Mouse (Mus musculus) CD4-positive naive resting alpha-beta T cell, adult 57 days (primary cell): ENCODE results near the gene Git1. TPM values are rescaled to one million over a fixed set of nuclear protein-coding genes. Genes with fewer than 3 reads are reported as not detected.

ENCODE experiments used
- total RNA-seq: library from RNA; stranded (reverse); gene quantifications from one replicate; pipeline ENCODE4 v1.2.4, GENCODE M21; 2023

Gene Git1
- 47.8 TPM for total RNA-seq

DNA sequence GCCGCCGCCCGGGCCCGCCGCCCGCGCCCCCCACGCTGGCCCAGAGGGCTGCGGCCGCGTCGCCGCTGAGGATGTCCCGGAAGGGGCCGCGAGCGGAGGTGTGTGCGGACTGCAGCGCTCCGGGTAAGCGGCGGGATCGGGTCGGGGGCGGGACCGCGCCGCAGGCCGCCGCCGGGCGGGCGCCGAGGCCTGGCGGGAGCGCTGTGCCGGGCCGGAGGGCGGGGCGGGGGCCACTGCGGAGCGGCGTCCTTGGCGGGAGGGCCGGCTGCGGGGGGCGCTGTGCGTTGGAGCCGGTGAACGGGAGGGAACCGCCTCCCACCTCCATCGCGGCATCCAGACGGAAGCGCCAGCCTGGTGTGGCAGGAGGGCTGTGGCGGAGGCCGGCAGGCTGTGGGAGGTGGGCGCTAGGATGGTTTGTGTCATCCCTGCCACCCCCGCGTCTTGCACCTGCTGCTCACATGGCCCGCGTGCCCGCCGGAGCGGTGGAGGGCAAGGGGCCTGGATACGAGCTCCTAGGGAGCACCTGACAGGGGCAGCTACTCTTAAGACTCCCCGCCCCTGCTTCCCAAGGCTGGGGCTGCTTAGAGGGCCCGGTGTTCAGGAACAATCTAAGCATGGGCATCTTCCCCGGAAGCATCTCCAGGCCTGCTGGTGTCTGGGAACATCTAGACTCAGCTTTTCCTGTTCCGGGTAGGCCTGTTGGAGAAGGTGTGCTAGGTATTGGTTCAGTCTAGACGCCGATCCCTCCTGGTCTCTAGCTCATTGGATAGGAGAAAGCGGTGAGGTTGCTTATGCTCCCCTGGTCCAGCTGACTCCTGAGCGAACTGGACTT lies at the start of gene Git1:
Gene Git1 (plus strand): TSS at position 51 of the 832 bp plus-strand sequence.

GRCm38 (mm10) chr11:77462283-77463100 lies 30.9 kb upstream of the Git1 start, which contains the start of gene Coro6:
Gene Coro6, plus strand, starts transcription at chr11:77462411.

DNA sequence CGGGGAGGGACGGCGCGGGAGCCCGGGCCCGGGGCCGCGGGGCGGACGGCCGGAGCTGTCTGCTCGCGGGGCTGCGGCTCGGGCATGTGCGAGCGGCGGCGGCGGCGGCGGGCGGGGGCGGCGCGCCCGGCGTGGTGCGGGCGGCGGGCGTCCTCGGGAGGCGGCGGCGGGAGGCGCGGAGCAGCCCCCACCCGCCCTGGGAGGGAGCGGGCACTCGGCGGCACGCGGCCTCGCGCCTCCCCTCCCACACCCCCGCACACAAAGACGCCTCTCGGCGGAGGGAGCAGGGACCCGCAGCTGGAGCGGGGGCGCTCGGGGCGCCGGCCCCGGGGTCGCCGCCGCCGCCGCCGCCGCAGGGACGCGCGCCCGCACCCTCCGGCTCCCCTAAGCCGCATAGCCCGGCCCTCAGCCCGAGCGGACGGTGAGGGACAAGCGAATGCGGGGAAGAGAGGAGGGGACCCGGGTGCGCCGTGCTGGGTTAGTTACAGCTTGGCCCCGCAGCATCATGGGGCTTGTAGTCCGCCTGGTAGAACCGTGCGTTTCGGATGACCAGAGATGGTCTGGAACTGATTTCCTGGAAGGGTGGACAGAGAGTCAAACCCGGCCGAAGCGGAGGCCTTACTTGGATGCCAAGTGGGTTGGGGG lies 3.6 kb upstream of the Git1 start, which contains the start of gene Ankrd13b:
Gene Ankrd13b (minus strand): TSS at position 88 of the 645 bp plus-strand sequence.

GRCm38 (mm10) chr11:77514832-77515636 lies 21.7 kb downstream of the Git1 start, which contains the start of gene Abhd15:
Gene Abhd15, plus strand, starts transcription at chr11:77515121.

GRCm38 (mm10) chr11:77515637-77516552 lies 22.5 kb downstream of the Git1 start, which contains the start of gene Trp53i13:
Gene Trp53i13, minus strand, starts transcription at chr11:77515980.

DNA sequence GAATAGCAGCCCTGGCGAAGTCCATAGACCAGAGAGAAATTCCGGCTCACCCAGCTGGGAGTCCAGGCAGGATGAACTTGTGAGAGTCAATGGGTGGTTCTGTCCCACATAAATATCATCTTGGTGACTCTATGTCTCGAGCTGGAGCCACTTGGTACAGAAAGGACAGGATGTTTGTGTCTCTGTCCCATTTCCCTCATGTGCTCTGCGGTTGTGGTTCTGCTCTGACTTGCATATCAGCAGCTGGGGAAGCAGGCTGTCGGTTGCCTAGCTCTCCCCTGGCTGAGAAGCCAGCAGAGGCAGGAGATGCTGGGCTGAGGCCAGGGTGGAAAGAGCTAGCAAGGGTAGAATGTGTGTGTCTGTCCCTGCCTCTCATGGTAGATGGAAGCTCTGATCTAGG lies 25.7 kb downstream of the Git1 start, which contains the start of gene Gm10392:
Gene Gm10392 (minus strand): TSS at position 156 of the 400 bp plus-strand sequence.

Other genes starting within 250 kb of the Git1 start
- gene Coro6, start 31.2 kb upstream of the Git1 start, total RNA-seq, result 1.0 TPM
- 17.7 TPM for gene Ankrd13b, start 3.9 kb upstream of the Git1 start, total RNA-seq
- gene Abhd15, start 21.6 kb downstream of the Git1 start, total RNA-seq, result 6.8 TPM
- gene Trp53i13, start 22.4 kb downstream of the Git1 start, total RNA-seq, result 21.7 TPM
- 3.0 TPM for gene Gm10392, start 25.6 kb downstream of the Git1 start, total RNA-seq
- 41.1 TPM for gene Taok1, start 114.3 kb downstream of the Git1 start, total RNA-seq
- gene Nufip2, start 192.6 kb downstream of the Git1 start, total RNA-seq, result 149 TPM
- gene Cryba1, start 231.7 kb downstream of the Git1 start, total RNA-seq, result not detected